Mouse (Mus musculus) CH12.LX (cell line): ENCODE measurements around the gene Fap. TPM values are rescaled to one million over a fixed set of nuclear protein-coding genes. Genes with fewer than 3 reads are reported as not detected.

Experiments
- DNase-seq: peaks from one replicate; pipeline ENCODE4 v3.0.0-alpha.2; 2013; ENCODE audit errors: extremely low read depth
- H3K27ac ChIP-seq: 2 replicates; pipeline ENCODE4 v1.5.1; 2012; ENCODE audit warnings: low read depth, mild to moderate bottlenecking, control low read depth, moderate library complexity; ENCODE audit not compliant: insufficient read depth
- H3K27me3 ChIP-seq: replicated peaks from 2 replicates; pipeline ENCODE3; 2012; ENCODE audit warnings: inconsistent platforms
- H3K36me3 ChIP-seq, 2 experiments: replicated peaks in 1 of 2; 2 replicates each; pipeline versions ENCODE3 to v1.6.1; 2012; ENCODE audit warnings: inconsistent platforms in 1 of 2, low read length in 1 of 2, mild to moderate bottlenecking in 1 of 2, mixed read lengths in 1 of 2, moderate library complexity in 1 of 2; ENCODE audit not compliant: control insufficient read depth in 1 of 2, insufficient read depth in 1 of 2
- H3K4me1 ChIP-seq, 2 experiments: 2 replicates each; pipeline ENCODE4 v1.6.1; 2012; ENCODE audit warnings: inconsistent platforms in 1 of 2, moderate library complexity in 1 of 2; ENCODE audit not compliant: insufficient read depth in 2 of 2, control insufficient read depth in 1 of 2
- H3K4me2 ChIP-seq: 2 replicates; pipeline ENCODE4 v1.6.1; 2012; ENCODE audit warnings: low read depth, mild to moderate bottlenecking, control low read depth; ENCODE audit not compliant: poor library complexity, insufficient read depth, severe bottlenecking
- H3K4me3 ChIP-seq, 3 experiments: fragments of 150-350 bp in 1 of 3; sonication (generic) in 1 of 3; replicated peaks in 1 of 3; 2 replicates each; pipeline versions ENCODE3 to v1.5.1; 2011 to 2012; ENCODE audit warnings: low read depth in 2 of 3, low read length in 2 of 3, mild to moderate bottlenecking in 2 of 3, moderate library complexity in 2 of 3, control low read depth in 1 of 3, improper control_type of control experiment in 1 of 3, inconsistent platforms in 1 of 3, mixed read lengths in 1 of 3; ENCODE audit not compliant: poor library complexity in 1 of 3
- H3K79me2 ChIP-seq: replicated peaks from 2 replicates; pipeline ENCODE4 v1.6.1; 2012; ENCODE audit warnings: mild to moderate bottlenecking, moderate library complexity; ENCODE audit not compliant: control insufficient read depth, poor library complexity, insufficient read depth, severe bottlenecking; ENCODE audit errors: extremely low read depth
- H3K9ac ChIP-seq: 2 replicates; pipeline ENCODE4 v1.6.1; 2012; ENCODE audit warnings: low read depth, mild to moderate bottlenecking, control low read depth, moderate library complexity; ENCODE audit not compliant: insufficient read depth
- H3K9me3 ChIP-seq: replicated peaks from 2 replicates; pipeline ENCODE3; 2012; ENCODE audit warnings: low read length, inconsistent platforms, mixed read lengths
- BHLHE40 ChIP-seq: IDR thresholded peaks from 2 replicates; pipeline ENCODE4 v1.6.1; 2011; ENCODE audit warnings: mild to moderate bottlenecking, low read depth, low read length, improper control_type of control experiment
- CTCF ChIP-seq, 2 experiments: IDR thresholded peaks in 1 of 2; conservative IDR thresholded peaks in 1 of 2; 2 replicates each; pipeline ENCODE4 v1.5.1; 2011 to 2012; ENCODE audit warnings: low read depth in 2 of 2, low read length in 2 of 2, improper control_type of control experiment in 1 of 2, inconsistent platforms in 1 of 2, mild to moderate bottlenecking in 1 of 2, moderate library complexity in 1 of 2
- E2F4 ChIP-seq: IDR thresholded peaks from 2 replicates; pipeline ENCODE4 v1.6.1; 2011; ENCODE audit warnings: low read depth, low read length, improper control_type of control experiment; ENCODE audit not compliant: insufficient replicate concordance
- ELF1 ChIP-seq: IDR thresholded peaks from 2 replicates; pipeline ENCODE4 v1.6.1; 2014; ENCODE audit warnings: low read depth, mild to moderate bottlenecking, inconsistent platforms, low read length, improper control_type of control experiment
- EP300 ChIP-seq: IDR thresholded peaks from 2 replicates; pipeline ENCODE4 v1.6.1; 2011; ENCODE audit warnings: low read length, improper control_type of control experiment
- ETS1 ChIP-seq: conservative IDR thresholded peaks from 2 replicates; pipeline ENCODE4 v1.6.1; 2012; ENCODE audit warnings: low read depth, mild to moderate bottlenecking, inconsistent platforms, low read length, improper control_type of control experiment, moderate library complexity
- HCFC1 ChIP-seq: IDR thresholded peaks from 2 replicates; pipeline ENCODE4 v1.6.1; 2012; ENCODE audit warnings: low read depth, mild to moderate bottlenecking, inconsistent platforms, low read length, improper control_type of control experiment
- IRF4 ChIP-seq: IDR thresholded peaks from 2 replicates; pipeline ENCODE4 v1.6.1; 2014; ENCODE audit warnings: low read depth, mild to moderate bottlenecking, inconsistent platforms, low read length, improper control_type of control experiment
- JUN ChIP-seq: IDR thresholded peaks from 2 replicates; pipeline ENCODE4 v1.6.1; 2011; ENCODE audit warnings: low read depth, mild to moderate bottlenecking, low read length, improper control_type of control experiment, moderate library complexity; ENCODE audit not compliant: insufficient read depth
- MAFK ChIP-seq: IDR thresholded peaks from 2 replicates; pipeline ENCODE4 v1.6.1; 2011; ENCODE audit warnings: low read length, improper control_type of control experiment; ENCODE audit not compliant: insufficient replicate concordance
- MAX ChIP-seq: IDR thresholded peaks from 2 replicates; pipeline ENCODE4 v1.6.1; 2011; ENCODE audit warnings: low read length, improper control_type of control experiment
- MAZ ChIP-seq: IDR thresholded peaks from 2 replicates; pipeline ENCODE4 v1.6.1; 2012; ENCODE audit warnings: low read depth, mild to moderate bottlenecking, inconsistent platforms, low read length, improper control_type of control experiment, moderate library complexity
- MYC ChIP-seq: IDR thresholded peaks from 2 replicates; pipeline ENCODE4 v1.6.1; 2011; ENCODE audit warnings: low read depth, mild to moderate bottlenecking, improper control_type of control experiment, low read length
- POLR2A ChIP-seq: IDR thresholded peaks from 2 replicates; pipeline ENCODE4 v1.6.1; 2011; ENCODE audit warnings: low read depth, mild to moderate bottlenecking, improper control_type of control experiment, low read length
- RAD21 ChIP-seq: IDR thresholded peaks from 2 replicates; pipeline ENCODE4 v1.6.1; 2011; ENCODE audit warnings: low read depth, mild to moderate bottlenecking, low read length, improper control_type of control experiment, moderate library complexity
- SIN3A ChIP-seq: IDR thresholded peaks from 2 replicates; pipeline ENCODE4 v1.6.1; 2012; ENCODE audit warnings: low read length, improper control_type of control experiment, inconsistent platforms
- SMC3 ChIP-seq: IDR thresholded peaks from 2 replicates; pipeline ENCODE4 v1.6.1; 2011; ENCODE audit warnings: low read depth, low read length, improper control_type of control experiment
- TBP ChIP-seq: conservative IDR thresholded peaks from 2 replicates; pipeline ENCODE4 v1.6.1; 2011; ENCODE audit warnings: low read depth, low read length, improper control_type of control experiment
- TCF12 ChIP-seq: IDR thresholded peaks from 2 replicates; pipeline ENCODE4 v1.6.1; 2014; ENCODE audit warnings: low read depth, mild to moderate bottlenecking, inconsistent platforms, low read length, improper control_type of control experiment
- UBTF ChIP-seq: IDR thresholded peaks from 2 replicates; pipeline ENCODE4 v1.6.1; 2012; ENCODE audit warnings: low read depth, mild to moderate bottlenecking, inconsistent platforms, low read length, improper control_type of control experiment, moderate library complexity
- USF1 ChIP-seq: IDR thresholded peaks from 2 replicates; pipeline ENCODE4 v1.6.1; 2014; ENCODE audit warnings: low read depth, mild to moderate bottlenecking, inconsistent platforms, low read length, improper control_type of control experiment
- ZC3H11A ChIP-seq: IDR thresholded peaks from 2 replicates; pipeline ENCODE4 v1.6.1; 2012; ENCODE audit warnings: low read depth, mild to moderate bottlenecking, inconsistent platforms, low read length, improper control_type of control experiment
- ZKSCAN1 ChIP-seq: IDR thresholded peaks from 2 replicates; pipeline ENCODE4 v1.6.1; 2012; ENCODE audit warnings: low read depth, inconsistent platforms, low read length, improper control_type of control experiment, borderline replicate concordance
- dilution Hi-C: fragments of 300-500 bp; cut with MboI; formaldehyde crosslinking; loops from 2 replicates; pipeline ENCODE4 v1.14.3; 2020; ENCODE audit warnings: low sequenced_read_pairs; ENCODE audit not compliant: extremely low pct_unique_long_range_greater_than_20kb, extremely low pct_ligation_motif_present
- in situ Hi-C: fragments of 300-500 bp; cut with MboI; formaldehyde crosslinking; loops from 3 replicates; pipeline ENCODE4 v1.14.3; 2019; ENCODE audit warnings: low sequenced_read_pairs, low pct_ligation_motif_present, low pct_unique_long_range_greater_than_20kb, mixed read lengths
- polyA plus RNA-seq: library from polyadenylated mRNA; unstranded; fragments of >175 nt; gene quantifications from 2 replicates; pipeline ENCODE4 v1.2.1, GENCODE M21; 2012; ENCODE audit warnings: low read depth; ENCODE audit not compliant: insufficient read length
- total RNA-seq, 2 experiments: library from RNA; depleted of rRNA; stranded (reverse); fragments of 300-350 nt in 1 of 2; fragments of >200 nt in 1 of 2; gene quantifications; 2 replicates each; pipeline ENCODE4 v1.2.3; 2012 to 2014

Fap gene
- total and polyA plus RNA-seq, 3 experiments: 0.15 TPM; not detected in 2

GRCm38 (mm10) chr2:62589333-62589732 lies 15.5 kb upstream of the Fap start:
- Histone ChIP-seq H3K4me3 (no peak overlapping the region), H3K9ac (no peak overlapping the region), H3K27me3 (no peaks in the 10 kb centered on the region), H3K4me2 (no peak overlapping the region), H3K27ac (no peak overlapping the region), H3K4me1 (no peaks in the 10 kb centered on the region), H3K79me2 (no peaks in the 10 kb centered on the region), H3K9me3 (no peaks in the 10 kb centered on the region), H3K36me3 (no peaks in the 10 kb centered on the region)
- DNase-seq: no peak
- TF ChIP-seq MAZ (no peak), TBP (no peak), ZC3H11A (no peak), IRF4 (no peak), MAX (no peak), TCF12 (no peak), SIN3A (no peak)
- dilution Hi-C loops (no loop called here), in situ Hi-C loops (no loop called here)

GRCm38 (mm10) chr2:62585769-62586168 lies 11.9 kb upstream of the Fap start:
- TF ChIP-seq ETS1 (no peak), BHLHE40 (no peak)
- Histone ChIP-seq H3K79me2 (no peaks in the 10 kb centered on the region), H3K9me3 (no peaks in the 10 kb centered on the region), H3K4me3 (no peak overlapping the region), H3K4me1 (no peaks in the 10 kb centered on the region), H3K27ac (no peak overlapping the region), H3K4me2 (no peak overlapping the region), H3K36me3 (no peaks in the 10 kb centered on the region), H3K9ac (no peak overlapping the region), H3K27me3 (no peaks in the 10 kb centered on the region)
- in situ Hi-C loops: no loop called here
- DNase-seq: no peak
- dilution Hi-C loops: no loop called here

DNA sequence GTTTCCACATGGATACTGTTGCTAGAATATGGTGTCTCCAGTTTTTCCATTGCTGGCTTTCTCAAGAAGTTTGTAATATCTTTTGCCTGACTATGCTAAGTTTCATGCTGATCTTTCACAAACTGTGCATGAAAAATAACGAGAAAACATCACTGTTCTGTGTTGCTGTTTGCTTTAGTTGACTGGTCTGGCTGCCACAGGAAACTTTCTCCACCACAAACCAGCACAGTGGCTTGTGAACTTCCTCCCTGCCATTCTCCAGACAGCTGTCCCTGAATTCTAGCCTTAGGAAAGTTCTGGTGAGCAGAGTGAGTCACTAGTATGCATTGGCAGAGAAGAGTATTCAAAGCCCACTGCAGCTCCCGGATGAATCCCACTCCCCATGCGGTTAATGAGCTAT lies 1.1 kb upstream of the Fap start:
- Histone ChIP-seq H3K27ac (no peak overlapping the region), H3K79me2 (no peaks in the 10 kb centered on the region), H3K9me3 (no peaks in the 10 kb centered on the region), H3K4me2 (no peak overlapping the region), H3K27me3 (no peaks in the 10 kb centered on the region), H3K9ac (no peak overlapping the region), H3K4me3 (no peak overlapping the region), H3K36me3 (no peaks in the 10 kb centered on the region)
- DNase-seq: no peak
- in situ Hi-C loops: no loop called here
- TF ChIP-seq UBTF: no peak
- no peak for TF ChIP-seq ELF1
- no peak for TF ChIP-seq MAZ
- TF ChIP-seq SIN3A: no peak
- no peak for TF ChIP-seq E2F4
- no peak for TF ChIP-seq POLR2A
- TF ChIP-seq TCF12: no peak
- no peak for TF ChIP-seq USF1
- no peak for TF ChIP-seq RAD21
- TF ChIP-seq MAFK: no peak
- TF ChIP-seq JUN: no peak
- no peak for TF ChIP-seq SMC3
- TF ChIP-seq CTCF (conservative IDR thresholded peaks at IDR 0.05 in 1 of 2, IDR thresholded peaks at IDR 0.05 in 1 of 2; ENCODE audit: low read depth in 2 of 2, low read length in 2 of 2): no peak
- TF ChIP-seq MYC: no peak
- no peak for TF ChIP-seq EP300
- TF ChIP-seq MAX: no peak
- TF ChIP-seq ETS1: no peak
- TF ChIP-seq ZKSCAN1: no peak
- no peak for TF ChIP-seq HCFC1
- TF ChIP-seq, all 38 proteins: peak for 0
- peaks cover 0 to 5% of the 10 kb centered on the region in 2 experiments; a peak in 1 of 4 replicates for H3K4me1 ChIP-seq
- dilution Hi-C loops: no loop called here
